Mouse (Mus musculus) liver, embryonic 14.5 days (tissue): Measurements from ENCODE around the gene Il12rb1. TPM values are rescaled to one million over a fixed set of nuclear protein-coding genes. Genes with fewer than 3 reads are reported as not detected.
A peak's percentile ranks its signal among the peaks of the same experiment; 100 is the strongest.

ENCODE experiments used
- ATAC-seq: fragments of 200-750 bp; cut with Nextera tagmentation; 2 replicates; pipeline ENCODE4 v1.8.0; 2017; ENCODE audit warnings: moderate number of reproducible peaks, mild to moderate bottlenecking, moderate library complexity; ENCODE audit not compliant: insufficient read depth
- DNase-seq, 3 experiments: peaks; one replicate each; pipeline ENCODE4 v3.0.0-alpha.2; 2012 to 2013; ENCODE audit warnings: low read depth in 3 of 3, low spot score in 3 of 3
- H3K27ac ChIP-seq: fragments of 300-500 bp; sonication (generic); 2 replicates; pipeline ENCODE4 v1.5.1; 2014; ENCODE audit warnings: moderate library complexity, mild to moderate bottlenecking, control low read depth, inconsistent platforms
- H3K27me3 ChIP-seq: fragments of 300-500 bp; sonication (generic); 2 replicates; pipeline ENCODE4 v1.6.1; 2014; ENCODE audit warnings: mild to moderate bottlenecking, low read length, moderate library complexity; ENCODE audit not compliant: control insufficient read depth, insufficient read depth
- H3K36me3 ChIP-seq: fragments of 300-500 bp; sonication (generic); replicated peaks from 2 replicates; pipeline ENCODE4 v1.6.1; 2014; ENCODE audit warnings: low read depth; ENCODE audit not compliant: control insufficient read depth, insufficient read depth
- H3K4me1 ChIP-seq, 2 experiments: fragments of 200-500 bp in 1 of 2; fragments of 300-500 bp in 1 of 2; sonication (generic) in 1 of 2; replicated peaks; 2 replicates each; pipeline ENCODE4 v1.6.1; 2012 to 2014; ENCODE audit warnings: antibody characterized with exemption in 1 of 2, inconsistent platforms in 1 of 2, low read length in 1 of 2; ENCODE audit not compliant: control insufficient read depth in 2 of 2, insufficient read depth in 2 of 2
- H3K4me2 ChIP-seq: fragments of 300-500 bp; sonication (generic); 2 replicates; pipeline ENCODE4 v1.6.1; 2014; ENCODE audit warnings: low read depth, mild to moderate bottlenecking, control low read depth, moderate library complexity
- H3K4me3 ChIP-seq, 2 experiments: fragments of 200-500 bp in 1 of 2; fragments of 300-500 bp in 1 of 2; sonication (generic) in 1 of 2; 2 replicates each; pipeline ENCODE4 v1.5.1; 2012 to 2014; ENCODE audit warnings: low read depth in 2 of 2, low read length in 2 of 2, mild to moderate bottlenecking in 2 of 2, control low read depth in 1 of 2, inconsistent platforms in 1 of 2, moderate library complexity in 1 of 2; ENCODE audit not compliant: insufficient read depth in 1 of 2
- H3K9ac ChIP-seq: fragments of 300-500 bp; sonication (generic); replicated peaks from 2 replicates; pipeline ENCODE4 v1.6.1; 2014; ENCODE audit warnings: mild to moderate bottlenecking, control low read depth, moderate library complexity
- H3K9me3 ChIP-seq: fragments of 300-500 bp; sonication (generic); 2 replicates; pipeline ENCODE4 v1.6.1; 2016; ENCODE audit warnings: low read length, mixed read lengths; ENCODE audit not compliant: control insufficient read depth
- CTCF ChIP-seq: IDR thresholded peaks from 2 replicates; pipeline ENCODE4 v1.5.1; 2016; ENCODE audit warnings: antibody characterized with exemption, low read depth, control low read depth
- EP300 ChIP-seq: IDR thresholded peaks from 2 replicates; pipeline ENCODE4 v1.6.1; 2016; ENCODE audit warnings: antibody characterized with exemption, low read depth
- WGBS: fragments of 180-500 bp; shearing (Covaris S2); extraction: QIAGEN DNeasy Blood & Tissue Kit; methylation state at CpG from one replicate; pipeline ENCODE4 v1.1.7; 2014; ENCODE audit not compliant: insufficient replicate concordance; 5-methylcytosine and 5-hydroxymethylcytosine counted together
- polyA plus RNA-seq, 2 experiments: library from polyadenylated mRNA; depleted of rRNA in 1 of 2; stranded (reverse) in 1 of 2; unstranded in 1 of 2; fragments of >200 nt; fragmentation: Nextera tagmentation in 1 of 2; extraction: Ambion mirVana in 1 of 2; gene quantifications; 2 replicates each; pipeline versions ENCODE4 v1.2.1 to v1.2.3; 2012 to 2014

Gene Il12rb1
- polyA plus RNA-seq (2012; rRNA removed) (0.11 and 0.13 TPM in 2 replicates), polyA plus RNA-seq (2014; fragmentation: Nextera tagmentation; extraction: Ambion mirVana) (0.18 and 0.39 TPM in 2 replicates)

- Histone ChIP-seq H3K9ac (peak within 1 kb of the TSS; percentile 13; the same call in 1 of the 2 replicates), H3K4me2 (no peak within 1 kb of the TSS)
- TF ChIP-seq EP300 (no peak), CTCF (no peak)
Observed at GRCm38 (mm10) chr8:70808239-70808638, at the start of gene Il12rb1. Il12rb1 (plus strand) TSS chr8:70808449.

DNA sequence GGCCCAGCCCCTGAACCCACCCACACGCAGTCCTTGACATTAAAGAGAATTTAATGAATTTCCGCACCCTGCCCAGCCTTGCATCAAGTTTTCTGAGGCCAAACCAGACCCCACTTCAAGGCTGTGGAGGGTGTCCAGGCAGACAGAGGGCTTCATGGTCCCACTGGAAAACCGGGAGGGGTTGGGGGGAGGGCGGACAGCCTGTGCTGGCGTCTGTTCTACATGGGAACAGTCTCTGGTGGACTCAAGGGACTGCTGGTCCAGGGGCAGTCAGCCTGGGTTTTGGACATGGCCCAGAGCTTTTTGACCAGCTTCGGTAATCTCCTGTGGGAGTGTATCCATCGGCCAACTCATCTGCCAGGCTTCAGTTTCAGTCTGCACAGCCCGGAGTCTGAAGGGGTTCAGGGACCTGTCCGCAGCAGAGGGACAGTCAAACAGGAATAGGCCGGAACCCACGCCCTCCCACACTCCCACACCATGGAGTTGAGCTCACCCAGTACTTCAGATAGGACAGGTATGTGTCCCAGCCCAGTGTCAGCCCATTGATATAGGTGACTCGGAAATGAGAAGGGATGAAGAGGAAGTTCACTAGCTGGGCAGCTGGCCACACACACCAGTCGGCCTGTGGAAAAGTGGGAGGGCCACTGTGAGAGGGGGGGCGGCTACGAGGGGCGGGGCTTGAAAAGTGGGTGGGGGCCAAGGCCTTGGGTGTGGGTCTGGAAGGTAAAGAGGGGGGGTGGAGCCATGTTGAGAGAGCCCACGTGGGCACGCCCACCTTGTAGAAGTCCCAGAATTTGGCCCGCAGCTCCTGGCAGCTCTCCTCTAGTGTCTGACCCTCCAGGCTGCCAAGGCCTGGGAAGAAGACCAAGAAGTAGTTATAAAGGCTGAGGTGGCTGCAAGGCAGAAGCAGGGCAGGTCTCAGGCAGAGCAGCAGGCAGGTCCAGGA, 49.4 kb upstream of the Il12rb1 start:
- peak overlapping the region in 1 of 2 experiments; percentile 76; a peak in 1 of 4 replicates for H3K4me3 ChIP-seq
- 65% methylated on average over 19 of the region's 19 CpGs for WGBS
- H3K36me3 ChIP-seq: no peaks in the 10 kb centered on the region; the same call in 1 of the 2 replicates
- DNase-seq (no peak), ATAC-seq (no peak)
- H3K27me3 ChIP-seq: no peaks in the 10 kb centered on the region
- TF ChIP-seq CTCF: no peak
- no peak for TF ChIP-seq EP300
- H3K9me3 ChIP-seq: no peaks in the 10 kb centered on the region
- H3K4me2 ChIP-seq: peak overlapping the region; percentile 96
- no peak overlapping the region for H3K9ac ChIP-seq
- H3K4me1 ChIP-seq: peaks cover 35 to 44% of the 10 kb centered on the region in 2 experiments
- peak overlapping the region; percentile 87; the same call in 1 of the 2 replicates for H3K27ac ChIP-seq

More at GRCm38 (mm10) chr8:70808239-70808638, at the start of gene Il12rb1:
- no peaks in the 10 kb centered on the region for H3K27me3 ChIP-seq
- no peaks in the 10 kb centered on the region for H3K36me3 ChIP-seq
- H3K4me1 ChIP-seq: peaks cover 23 to 26% of the 10 kb centered on the region in 2 experiments
- H3K4me3 ChIP-seq: no peak within 1 kb of the TSS
- H3K9me3 ChIP-seq: no peaks in the 10 kb centered on the region
- WGBS: 46% methylated on average over 5 of the region's 5 CpGs
- DNase-seq (no peak), ATAC-seq (no peak)
- H3K27ac ChIP-seq: no peak within 1 kb of the TSS

DNA sequence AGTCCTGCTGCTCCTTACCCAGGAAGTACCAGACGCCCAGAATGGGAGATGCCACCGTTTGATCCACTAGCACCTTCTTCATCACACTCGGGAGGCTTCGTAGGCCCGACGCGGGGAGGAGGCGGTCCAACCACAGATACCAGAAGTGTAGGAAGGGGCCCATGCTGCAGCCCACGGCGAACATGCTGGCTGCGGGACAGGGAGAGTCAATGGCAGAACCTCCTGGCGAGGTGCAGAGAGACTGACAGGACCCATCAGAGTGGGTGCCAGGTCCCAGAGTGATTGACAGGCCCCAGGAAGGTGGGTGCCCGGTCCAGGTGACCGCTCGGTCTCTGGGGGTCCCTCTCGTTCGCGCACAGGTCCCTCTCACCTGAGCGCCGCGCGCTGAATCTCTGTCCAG, 47.9 kb upstream of the Il12rb1 start:
- peak overlapping the region; percentile 75 for H3K9ac ChIP-seq
- peaks cover 48 to 49% of the 10 kb centered on the region in 2 experiments for H3K4me1 ChIP-seq
- H3K36me3 ChIP-seq: no peaks in the 10 kb centered on the region; the same call in 1 of the 2 replicates
- no peak for TF ChIP-seq CTCF
- TF ChIP-seq EP300: no peak
- peak; percentile 4; the same call in 1 of the 2 replicates for ATAC-seq
- peak overlapping the region; percentile 96 for H3K4me2 ChIP-seq
- peak overlapping the region; percentile 62 to 76 for H3K4me3 ChIP-seq
- under 1% methylated on average over 22 of the region's 22 CpGs for WGBS
- no peaks in the 10 kb centered on the region for H3K9me3 ChIP-seq
- H3K27me3 ChIP-seq: no peaks in the 10 kb centered on the region
- peak overlapping the region; percentile 87 for H3K27ac ChIP-seq
- no peak for DNase-seq

- Histone ChIP-seq H3K9me3 (no peaks in the 10 kb centered on the region), H3K9ac (peak within 1 kb of the TSS; percentile 75), H3K36me3 (no peaks in the 10 kb centered on the region; the same call in 1 of the 2 replicates), H3K4me3 (peak within 1 kb of the TSS; percentile 62 to 76), H3K4me2 (peak within 1 kb of the TSS; percentile 96), H3K27ac (peak within 1 kb of the TSS; percentile 87), H3K4me1 (peaks cover 52 to 55% of the 10 kb centered on the region in 2 experiments), H3K27me3 (no peaks in the 10 kb centered on the region)
- peak; percentile 90 for ATAC-seq
- TF ChIP-seq EP300 (no peak), CTCF (no peak)
- under 1% methylated on average over 55 of the region's 55 CpGs for WGBS
- DNase-seq: peak; percentile 99
Observed at GRCm38 (mm10) chr8:70760775-70761406, 47.4 kb upstream of the Il12rb1 start, which contains the start of gene Mpv17l2. Mpv17l2 (minus strand) TSS chr8:70760946.
